Mouse (Mus musculus) ZHBTc4 (cell line): Measurements from ENCODE around the gene Myl9.

ENCODE experiments used
- DNase-seq: peaks from one replicate; pipeline ENCODE4 v3.0.0-alpha.2; 2011; ENCODE audit warnings: low read depth, low spot score

The Myl9 gene

GRCm38 (mm10) chr2:156774738-156775454, at the start of gene Myl9:
Gene Myl9 (plus strand): TSS chr2:156775420.
- peak; percentile 74 for DNase-seq

DNA sequence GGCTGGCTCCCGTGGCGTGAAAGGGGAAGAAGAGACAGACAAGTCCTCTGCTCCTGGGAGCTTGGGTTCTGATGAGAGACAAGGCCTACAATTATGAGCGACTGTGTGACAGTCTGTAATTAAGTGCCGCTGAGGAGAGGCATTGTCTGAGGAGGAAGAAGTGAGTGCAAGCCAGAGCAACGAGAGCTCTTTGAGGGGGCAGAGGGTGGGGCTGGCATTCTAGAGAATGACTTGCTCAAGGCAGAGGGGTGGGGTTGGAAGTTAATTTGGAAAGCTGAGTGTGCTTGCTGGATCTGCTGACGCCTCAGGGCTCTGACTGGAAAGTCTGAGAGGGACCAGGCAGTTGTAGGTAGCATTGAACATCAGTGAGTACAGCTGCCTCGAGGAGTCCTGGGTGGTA, 48.9 kb upstream of the Myl9 start:
- peak; percentile 79 for DNase-seq

- DNase-seq: no peak
Measured at GRCm38 (mm10) chr2:156726878-156727277, 48.3 kb upstream of the Myl9 start.

DNA sequence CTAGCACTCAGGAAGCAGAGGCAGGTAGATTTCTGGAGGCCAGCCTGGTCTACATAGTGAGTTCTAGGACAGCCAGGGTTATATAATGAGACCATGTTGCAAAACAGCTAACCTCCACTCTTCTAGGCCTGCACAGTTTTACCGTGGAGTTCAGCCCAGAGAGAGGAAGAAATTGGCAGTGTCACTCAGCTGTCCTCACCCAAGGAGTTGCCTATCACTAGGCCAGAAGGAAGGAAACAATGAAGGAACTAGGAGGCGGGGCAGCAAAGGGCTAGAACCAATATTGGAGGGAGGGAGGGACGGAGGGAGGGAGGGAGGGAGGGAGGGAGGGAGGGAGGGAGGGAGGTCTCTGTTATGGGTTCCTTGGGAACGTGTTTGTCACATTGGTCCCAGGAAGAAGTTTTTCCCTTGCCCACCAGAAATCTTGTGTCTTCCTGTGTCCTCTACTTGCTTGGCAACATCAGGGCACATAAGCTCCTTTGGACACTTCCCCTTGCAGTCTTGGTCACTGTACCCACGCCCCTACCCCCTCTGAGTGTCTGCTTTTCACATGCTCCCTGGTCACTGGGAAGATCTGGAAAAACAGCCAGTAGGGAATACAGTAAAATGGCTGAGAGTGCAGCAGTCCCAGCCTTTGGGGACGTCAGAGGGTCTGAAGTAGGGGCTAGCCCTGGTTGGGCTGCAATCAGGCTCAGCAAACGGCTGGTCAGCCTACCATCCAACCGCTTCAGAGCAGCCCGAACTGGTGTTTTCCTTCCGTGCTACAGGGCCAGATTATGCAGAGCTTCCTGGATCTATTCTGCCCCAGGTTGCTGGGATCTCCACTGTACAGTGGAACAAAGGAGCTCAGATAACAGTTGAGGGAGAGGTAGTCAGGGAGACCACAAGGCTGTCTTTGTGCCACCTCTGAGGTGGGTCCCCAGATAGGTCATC, 45.4 kb upstream of the Myl9 start:
- DNase-seq: peak; percentile 80

GRCm38 (mm10) chr2:156730501-156730921, 44.7 kb upstream of the Myl9 start:
- DNase-seq: peak; percentile 58

DNA sequence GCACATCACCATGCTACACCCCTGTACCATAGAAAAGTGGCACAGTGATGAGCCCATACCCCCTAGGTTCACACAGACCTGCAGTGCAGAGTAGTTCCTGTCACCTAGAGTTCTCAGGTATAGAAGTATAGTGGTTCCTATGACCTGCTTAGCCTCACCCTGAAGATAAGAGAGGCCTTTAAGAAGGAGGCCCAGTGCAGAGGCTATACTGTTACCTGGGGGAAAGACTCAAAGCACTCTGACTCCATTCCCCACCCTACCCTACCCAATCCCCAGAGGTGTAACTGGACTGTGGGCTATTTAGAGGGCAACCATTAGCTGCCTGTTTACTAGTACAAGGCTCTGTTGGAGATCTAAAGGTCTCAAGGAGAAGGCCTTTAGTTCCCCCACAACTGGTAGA, 43.6 kb upstream of the Myl9 start:
- no peak for DNase-seq

DNA sequence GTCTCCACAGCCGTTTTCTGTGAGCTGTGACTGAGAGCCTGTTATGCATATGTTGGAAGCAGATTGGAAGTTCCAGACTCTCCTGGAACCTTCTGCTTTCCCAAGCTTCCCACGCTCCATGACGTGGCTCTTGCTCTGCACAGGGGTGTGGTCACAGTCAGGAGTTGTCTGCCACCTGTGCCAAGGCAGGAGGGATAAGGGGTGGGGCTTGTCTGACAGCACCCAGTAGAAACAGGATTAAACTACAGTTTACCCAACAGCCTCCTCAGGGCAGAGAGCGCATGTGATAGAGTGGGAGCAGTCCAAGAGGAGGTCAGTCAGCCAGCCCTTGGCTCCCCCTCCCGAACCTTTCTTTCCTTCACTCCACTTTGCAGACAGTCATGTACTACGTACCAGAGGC, 43.1 kb upstream of the Myl9 start:
- DNase-seq: peak; percentile 46

DNA sequence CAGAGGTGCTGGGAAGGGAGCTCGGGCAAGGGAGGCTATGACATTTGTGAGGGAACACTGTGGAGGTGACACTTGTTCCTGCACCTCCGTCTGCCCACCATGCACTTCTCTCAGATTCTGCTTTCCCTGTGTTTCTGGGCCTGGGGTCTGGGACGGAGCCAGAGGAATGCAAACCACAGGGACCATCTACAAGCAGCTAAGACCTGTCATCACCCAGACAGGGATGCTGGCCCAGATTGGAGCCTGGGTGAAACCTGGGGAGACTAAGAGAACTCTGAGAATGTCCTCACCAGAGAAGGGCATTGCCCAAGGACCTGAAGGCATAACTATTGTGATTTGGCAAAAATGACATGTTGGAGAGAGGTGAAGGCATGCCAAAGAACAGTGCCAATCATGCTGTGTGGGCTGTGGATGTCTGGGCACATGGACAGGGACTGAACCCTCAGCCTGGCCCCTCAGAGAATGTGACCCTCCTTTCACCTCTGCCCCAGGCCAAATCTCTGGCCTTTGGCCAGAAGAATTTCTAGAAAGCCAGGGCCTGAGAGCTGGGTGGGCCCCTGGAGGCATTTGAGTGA, 39.4 kb upstream of the Myl9 start:
- DNase-seq: no peak

DNA sequence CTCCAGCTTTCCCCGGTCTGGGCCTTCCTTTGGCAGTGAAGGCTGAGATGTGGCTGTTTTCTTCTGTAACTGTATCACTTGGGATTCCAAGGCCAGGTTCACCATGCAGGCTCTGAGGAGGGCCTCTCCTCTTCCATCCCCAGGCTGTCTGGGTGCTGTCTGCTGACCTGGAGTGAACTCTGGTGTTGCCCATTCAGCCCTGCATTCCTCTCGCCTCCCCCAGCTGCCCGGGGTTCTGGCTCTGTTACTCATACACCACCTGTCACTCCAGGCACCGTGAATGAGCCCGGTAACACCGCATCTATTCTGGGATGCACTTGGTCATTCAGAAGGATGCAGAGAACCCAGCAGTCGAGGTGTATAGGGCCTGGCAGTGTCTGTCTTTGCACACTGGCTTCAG, 38.4 kb upstream of the Myl9 start:
- no peak for DNase-seq

GRCm38 (mm10) chr2:156737976-156738375, 37.2 kb upstream of the Myl9 start:
- peak; percentile 40 for DNase-seq

DNA sequence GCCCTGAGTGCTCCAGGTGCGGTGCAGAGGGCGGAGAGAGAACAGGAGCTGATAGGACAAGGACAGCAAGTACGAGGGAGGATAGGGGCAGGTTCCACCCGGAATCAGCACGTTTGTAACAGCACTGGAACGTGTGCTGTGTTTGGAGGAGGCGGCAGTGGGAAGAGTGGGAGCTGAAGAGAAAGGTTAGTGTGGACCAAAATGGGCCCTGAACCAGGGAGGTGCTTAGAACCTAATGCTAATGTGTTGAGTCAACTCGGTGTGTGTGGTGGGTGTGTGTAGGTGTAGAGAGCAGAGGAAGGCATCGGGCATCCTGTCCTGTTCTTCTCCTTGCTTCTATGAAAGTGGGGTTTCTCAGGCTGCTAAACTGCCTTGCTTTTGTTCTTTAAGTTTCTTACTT, 34.0 kb upstream of the Myl9 start:
- no peak for DNase-seq

- no peak for DNase-seq
Measured at GRCm38 (mm10) chr2:156741998-156742397, 33.2 kb upstream of the Myl9 start.

GRCm38 (mm10) chr2:156743248-156743647, 32.0 kb upstream of the Myl9 start:
- DNase-seq: no peak

DNA sequence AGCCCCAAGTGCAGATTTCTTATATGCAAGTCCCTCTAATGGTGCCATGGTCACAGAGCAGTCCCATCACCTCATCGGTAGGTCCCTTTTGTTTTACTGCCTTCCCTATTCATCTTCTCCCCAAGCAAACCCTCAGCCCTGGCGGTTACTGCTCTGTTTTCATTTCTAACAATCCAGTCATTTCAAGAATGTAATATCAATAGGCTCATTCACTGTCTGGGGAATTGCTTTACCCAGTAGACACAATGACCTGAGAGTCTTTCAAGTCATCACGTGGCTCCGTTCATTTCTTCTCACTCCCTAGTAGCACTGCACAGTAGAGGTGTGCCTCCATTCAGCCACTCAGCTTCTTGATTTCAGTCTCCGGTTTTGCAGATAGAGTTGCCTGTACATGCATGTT, 30.8 kb upstream of the Myl9 start:
- no peak for DNase-seq

DNA sequence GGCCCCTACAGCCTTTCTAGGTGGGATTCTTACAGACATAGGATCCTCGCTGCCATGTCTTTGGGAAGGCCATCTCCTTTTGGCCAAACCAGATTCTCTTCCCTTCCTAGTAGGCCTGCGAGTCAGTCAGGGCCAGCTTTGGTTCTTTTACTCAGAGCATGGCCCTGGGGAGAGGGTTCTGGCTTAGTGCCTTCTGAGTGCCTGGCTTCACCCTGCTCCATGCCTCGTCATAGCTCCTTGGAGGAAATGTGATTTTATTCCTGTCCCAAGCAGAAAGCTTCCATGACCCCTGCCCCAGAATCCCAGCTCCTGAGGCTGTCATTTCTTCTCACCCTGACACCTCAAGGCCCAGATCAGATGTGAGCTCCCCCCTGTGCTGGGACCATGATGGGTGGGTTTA, 27.9 kb upstream of the Myl9 start:
- no peak for DNase-seq

DNA sequence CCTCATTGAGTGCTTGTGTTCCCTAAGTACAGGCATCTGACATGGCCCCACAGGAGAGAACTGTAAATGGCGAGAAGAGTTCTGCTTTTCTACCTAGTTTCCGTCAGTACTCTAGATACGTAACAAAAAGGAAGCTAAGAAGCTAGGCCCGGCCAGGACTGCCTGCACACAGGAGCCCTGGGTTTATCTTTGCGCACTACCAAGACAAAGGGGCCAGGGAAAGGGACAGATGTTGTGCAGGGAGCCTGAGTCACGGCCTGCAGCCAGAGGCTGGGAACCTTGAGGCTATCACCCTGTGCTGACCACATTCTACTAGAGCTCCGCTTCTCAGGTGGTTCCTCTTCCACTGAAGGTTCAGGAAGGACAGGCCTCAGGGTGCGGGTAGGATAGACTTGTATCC, 25.5 kb upstream of the Myl9 start:
- DNase-seq: no peak

DNA sequence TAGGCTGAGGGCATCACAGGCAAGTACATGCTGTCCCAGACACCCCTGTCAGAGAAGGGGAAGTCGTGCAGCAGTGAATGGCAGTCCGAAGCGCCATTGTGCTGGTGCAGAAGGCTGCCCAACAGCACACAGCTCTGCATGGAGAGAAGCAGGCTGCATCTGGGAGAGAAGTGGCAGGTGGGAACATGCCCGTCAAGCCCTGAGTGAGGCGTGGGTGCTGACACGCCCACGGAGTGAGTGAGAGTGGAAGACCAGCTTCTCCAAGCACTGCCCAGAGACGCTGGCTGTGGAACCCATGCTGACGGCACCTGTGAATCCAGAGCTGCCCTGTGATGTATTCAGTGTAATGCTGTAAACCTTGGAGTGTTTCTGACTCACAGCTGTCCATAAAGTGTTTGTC, 18.3 kb upstream of the Myl9 start:
- DNase-seq: no peak

GRCm38 (mm10) chr2:156760843-156761505, 14.2 kb upstream of the Myl9 start:
- DNase-seq: no peak

DNA sequence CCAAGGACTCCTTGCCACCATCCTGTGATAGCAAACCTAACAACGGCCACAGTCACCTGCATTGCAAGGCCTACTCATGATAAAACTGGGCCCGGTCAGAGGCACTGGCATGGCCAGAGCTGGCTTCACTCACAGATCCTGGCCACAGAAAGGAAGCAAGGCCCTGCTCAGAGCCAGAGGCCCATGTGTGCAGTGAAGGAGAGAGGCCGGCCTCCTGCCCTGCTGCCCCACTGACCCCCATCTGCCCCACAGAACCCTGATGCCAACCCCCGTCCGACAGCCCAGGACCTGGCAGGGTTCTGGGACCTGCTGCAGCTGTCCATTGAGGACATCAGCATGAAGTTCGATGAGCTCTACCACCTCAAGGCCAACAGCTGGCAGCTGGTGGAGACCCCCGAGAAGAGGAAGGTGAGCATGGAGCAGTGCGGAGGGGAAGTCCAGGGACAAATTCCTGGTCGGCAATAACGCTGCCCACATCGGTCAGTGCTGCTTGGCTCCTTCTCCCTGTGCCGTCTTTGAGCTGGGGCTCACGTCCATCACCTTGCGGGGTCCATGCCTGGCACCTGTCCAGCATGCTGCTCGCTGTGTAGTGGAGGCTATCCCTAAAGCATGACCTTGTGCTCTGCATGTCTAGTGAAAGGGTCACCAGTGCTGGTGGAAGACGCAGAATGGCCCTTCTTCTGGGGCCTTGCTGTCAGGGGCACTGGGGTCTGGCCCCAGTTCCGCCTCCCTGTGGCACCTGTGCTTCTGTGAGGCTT, 13.5 kb upstream of the Myl9 start:
- DNase-seq: no peak

DNA sequence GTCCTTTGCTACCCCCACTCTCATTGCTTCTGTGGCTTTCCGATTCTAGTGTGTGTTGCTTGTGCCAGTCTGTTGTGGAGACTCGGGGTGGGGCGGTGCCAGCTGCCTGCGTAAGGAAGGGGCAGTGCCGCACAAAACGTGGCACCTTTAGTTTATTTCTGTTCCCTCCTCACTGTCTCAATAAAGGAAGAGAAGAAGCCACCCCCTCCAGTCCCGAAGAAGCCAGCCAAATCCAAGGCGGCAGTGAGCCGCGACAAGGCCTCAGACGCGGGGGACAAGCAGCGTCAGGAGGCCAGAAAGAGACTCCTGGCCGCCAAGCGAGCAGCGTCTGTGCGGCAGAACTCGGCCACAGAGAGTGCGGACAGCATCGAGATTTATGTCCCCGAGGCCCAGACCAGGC, 12.7 kb upstream of the Myl9 start:
- DNase-seq: peak; percentile 57

DNA sequence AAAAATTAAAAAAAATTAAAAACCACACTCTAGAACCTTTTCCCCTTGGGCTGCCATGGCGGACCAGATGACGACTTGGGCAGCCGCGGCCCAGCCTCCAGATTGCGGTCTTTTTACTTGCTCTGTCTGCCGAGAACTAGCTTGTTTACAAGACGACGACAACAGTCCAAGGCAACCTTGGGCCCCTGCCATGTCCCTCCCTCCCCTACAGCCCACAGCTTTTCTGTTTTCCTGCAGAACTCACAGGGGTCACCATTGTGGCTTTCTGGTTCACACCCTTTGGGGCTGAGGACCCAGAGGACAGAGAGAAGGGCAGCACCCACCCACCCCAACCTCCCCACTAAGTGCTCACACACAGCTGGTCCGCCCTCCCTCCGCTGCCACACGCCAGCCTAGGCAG, 12.1 kb upstream of the Myl9 start:
- no peak for DNase-seq
